Mouse (Mus musculus) forebrain, embryonic 15.5 days (tissue): ENCODE results near the gene Map3k11. TPM values are rescaled to one million over a fixed set of nuclear protein-coding genes. Genes with fewer than 3 reads are reported as not detected.
"Not testable (repeated sequence)": the region's sequence is repeated elsewhere in the genome, so short reads cannot be mapped to it uniquely, and the experiment has no call there.

Experiments
- ATAC-seq: fragments of 200-750 bp; cut with Nextera tagmentation; replicated peaks from 2 replicates; pipeline ENCODE4 v1.8.0; 2017; ENCODE audit warnings: mild to moderate bottlenecking, moderate TSS enrichment, moderate library complexity
- H3K27ac ChIP-seq: fragments of 300-500 bp; sonication (generic); replicated peaks from 2 replicates; pipeline ENCODE4 v1.5.1; 2015; ENCODE audit warnings: mild to moderate bottlenecking, inconsistent platforms
- H3K27me3 ChIP-seq: fragments of 300-500 bp; sonication (generic); 2 replicates; pipeline ENCODE4 v1.6.1; 2015; ENCODE audit warnings: inconsistent platforms
- H3K36me3 ChIP-seq: fragments of 300-500 bp; sonication (generic); 2 replicates; pipeline ENCODE4 v1.6.1; 2015; ENCODE audit warnings: mild to moderate bottlenecking, inconsistent platforms
- H3K4me1 ChIP-seq: fragments of 300-500 bp; sonication (generic); 2 replicates; pipeline ENCODE4 v1.6.1; 2015; ENCODE audit warnings: inconsistent platforms
- H3K4me2 ChIP-seq: fragments of 300-500 bp; sonication (generic); replicated peaks from 2 replicates; pipeline ENCODE4 v1.6.1; 2015; ENCODE audit warnings: mild to moderate bottlenecking, inconsistent platforms
- H3K4me3 ChIP-seq: fragments of 300-500 bp; sonication (generic); 2 replicates; pipeline ENCODE4 v1.5.1; 2015; ENCODE audit warnings: mild to moderate bottlenecking, inconsistent platforms
- H3K9ac ChIP-seq: fragments of 300-500 bp; sonication (generic); replicated peaks from 2 replicates; pipeline ENCODE4 v1.6.1; 2015; ENCODE audit warnings: mild to moderate bottlenecking, inconsistent platforms
- H3K9me3 ChIP-seq: fragments of 300-500 bp; sonication (generic); 2 replicates; pipeline ENCODE4 v1.6.1; 2016; ENCODE audit warnings: inconsistent platforms
- WGBS: fragments of 180-500 bp; shearing (Covaris S2); methylation state at CpG from one replicate; pipeline ENCODE4 v1.1.7; 2015; ENCODE audit warnings: mixed read lengths; 5-methylcytosine and 5-hydroxymethylcytosine counted together
- polyA plus RNA-seq: library from polyadenylated mRNA; unstranded; fragments of >200 nt; fragmentation: Nextera tagmentation; extraction: Ambion mirVana; gene quantifications from 2 replicates; pipeline ENCODE4 v1.2.1, GENCODE M21; 2015

Map3k11 gene
- polyA plus RNA-seq, 1 experiment from 2014 or later, result 12.2 TPM

GRCm38 (mm10) chr19:5684985-5685384, 3.6 kb upstream of the Map3k11 start:
- no peak overlapping the region for H3K27ac ChIP-seq
- H3K4me3 ChIP-seq, result no peak overlapping the region
- no peaks in the 10 kb centered on the region for H3K27me3 ChIP-seq
- H3K9ac ChIP-seq, result no peak overlapping the region
- peaks cover 58% of the 10 kb centered on the region for H3K36me3 ChIP-seq
- 94% methylated on average over 13 of the region's 13 CpGs for WGBS
- no peak for ATAC-seq
- no peaks in the 10 kb centered on the region for H3K9me3 ChIP-seq
- H3K4me2 ChIP-seq, result no peak overlapping the region
- peaks cover 19% of the 10 kb centered on the region for H3K4me1 ChIP-seq

GRCm38 (mm10) chr19:5685431-5685830, 3.1 kb upstream of the Map3k11 start:
- WGBS, result 97% methylated on average over 19 of the region's 19 CpGs
- Histone ChIP-seq H3K4me1 (peaks cover 24% of the 10 kb centered on the region), H3K36me3 (peaks cover 56% of the 10 kb centered on the region), H3K4me3 (no peak overlapping the region), H3K9ac (no peak overlapping the region), H3K27me3 (no peaks in the 10 kb centered on the region), H3K4me2 (no peak overlapping the region), H3K27ac (no peak overlapping the region), H3K9me3 (no peaks in the 10 kb centered on the region)
- ATAC-seq, result no peak

GRCm38 (mm10) chr19:5685861-5686260, 2.7 kb upstream of the Map3k11 start:
- Histone ChIP-seq H3K36me3 (peaks cover 52% of the 10 kb centered on the region), H3K9ac (no peak overlapping the region), H3K27me3 (no peaks in the 10 kb centered on the region), H3K27ac (no peak overlapping the region), H3K4me1 (peaks cover 28% of the 10 kb centered on the region), H3K9me3 (no peaks in the 10 kb centered on the region), H3K4me2 (no peak overlapping the region), H3K4me3 (no peak overlapping the region)
- 93% methylated on average over 11 of the region's 11 CpGs for WGBS
- ATAC-seq, result no peak

- ATAC-seq, result no peak
- Histone ChIP-seq H3K4me1 (peaks cover 34% of the 10 kb centered on the region), H3K9ac (no peak overlapping the region), H3K27me3 (no peaks in the 10 kb centered on the region), H3K4me3 (no peak overlapping the region), H3K27ac (no peak overlapping the region), H3K36me3 (peaks cover 46% of the 10 kb centered on the region), H3K9me3 (no peaks in the 10 kb centered on the region), H3K4me2 (no peak overlapping the region)
- 93% methylated on average over 13 of the region's 13 CpGs for WGBS
Observed at GRCm38 (mm10) chr19:5686437-5686836, 2.1 kb upstream of the Map3k11 start.

- not testable (repeated sequence) for H3K27me3 ChIP-seq, H3K27ac ChIP-seq, ATAC-seq, H3K9ac ChIP-seq, H3K9me3 ChIP-seq
- Histone ChIP-seq H3K36me3 (peaks cover 44% of the 10 kb centered on the region), H3K4me3 (peak overlapping the region; percentile 62), H3K4me1 (peaks cover 39% of the 10 kb centered on the region), H3K4me2 (peak overlapping the region; percentile 100)
- 92% methylated on average over 12 of the region's 12 CpGs for WGBS
Observed at GRCm38 (mm10) chr19:5686954-5687353, 1.6 kb upstream of the Map3k11 start.

GRCm38 (mm10) chr19:5687738-5688137, 804 bp upstream of the Map3k11 start:
- peak overlapping the region; percentile 87 for H3K27ac ChIP-seq
- H3K4me1 ChIP-seq, result peaks cover 43% of the 10 kb centered on the region
- peaks cover 38% of the 10 kb centered on the region for H3K36me3 ChIP-seq
- H3K9ac ChIP-seq, result peak overlapping the region; percentile 62
- 22% methylated on average over 9 of the region's 9 CpGs for WGBS
- peak overlapping the region; percentile 100 for H3K4me2 ChIP-seq
- H3K4me3 ChIP-seq, result peak overlapping the region; percentile 62
- no peak for ATAC-seq
- no peaks in the 10 kb centered on the region for H3K27me3 ChIP-seq
- H3K9me3 ChIP-seq, result no peaks in the 10 kb centered on the region

- H3K36me3 ChIP-seq, result peaks cover 24% of the 10 kb centered on the region
- peak overlapping the region; percentile 62 for H3K4me3 ChIP-seq
- H3K27ac ChIP-seq, result peak overlapping the region; percentile 87
- no peaks in the 10 kb centered on the region for H3K9me3 ChIP-seq
- H3K9ac ChIP-seq, result peak overlapping the region; percentile 70
- no peaks in the 10 kb centered on the region for H3K27me3 ChIP-seq
- WGBS, result 1% methylated on average over 7 of the region's 7 CpGs
- ATAC-seq, result no peak
- H3K4me2 ChIP-seq, result peak overlapping the region; percentile 100
- H3K4me1 ChIP-seq, result peaks cover 43% of the 10 kb centered on the region
Observed at GRCm38 (mm10) chr19:5689088-5689428, 516 bp downstream of the Map3k11 start.

- no peaks in the 10 kb centered on the region for H3K9me3 ChIP-seq
- H3K9ac ChIP-seq, result peak overlapping the region; percentile 70
- WGBS, result 13% methylated on average over 41 of the region's 42 CpGs
- peak overlapping the region; percentile 62 for H3K4me3 ChIP-seq
- no peak for ATAC-seq
- H3K4me1 ChIP-seq, result peaks cover 43% of the 10 kb centered on the region
- H3K4me2 ChIP-seq, result peak overlapping the region; percentile 100
- peak overlapping the region; percentile 87 for H3K27ac ChIP-seq
- H3K27me3 ChIP-seq, result no peaks in the 10 kb centered on the region
- H3K36me3 ChIP-seq, result peaks cover 17% of the 10 kb centered on the region
Observed at GRCm38 (mm10) chr19:5689565-5690342, 1.2 kb downstream of the Map3k11 start.

- Histone ChIP-seq H3K4me1 (peaks cover 44% of the 10 kb centered on the region), H3K27me3 (no peaks in the 10 kb centered on the region), H3K4me3 (peak overlapping the region; percentile 62), H3K4me2 (peak overlapping the region; percentile 100), H3K9me3 (no peaks in the 10 kb centered on the region), H3K36me3 (peaks cover 12% of the 10 kb centered on the region), H3K9ac (peak overlapping the region; percentile 70), H3K27ac (peak overlapping the region; percentile 87; the same call in 1 of the 2 replicates)
- ATAC-seq, result no peak
- WGBS, result 72% methylated on average over 15 of the region's 15 CpGs
Observed at GRCm38 (mm10) chr19:5690343-5690735, 1.8 kb downstream of the Map3k11 start.

- H3K36me3 ChIP-seq, result 0 out of 2 replicates have a peak, but pooled peaks cover 3% of the 10 kb centered on the region
- ATAC-seq, result no peak
- no peaks in the 10 kb centered on the region for H3K9me3 ChIP-seq
- H3K27ac ChIP-seq, result no peak overlapping the region
- peak overlapping the region; percentile 31; the same call in 1 of the 2 replicates for H3K9ac ChIP-seq
- H3K4me2 ChIP-seq, result peak overlapping the region; percentile 100; the same call in 1 of the 2 replicates
- WGBS, result 87% methylated on average over 5 of the region's 5 CpGs
- 0 out of 2 replicates have a peak overlapping the region, but pooled peaks have one; percentile 2 for H3K4me3 ChIP-seq
- peaks cover 55% of the 10 kb centered on the region for H3K4me1 ChIP-seq
- no peaks in the 10 kb centered on the region for H3K27me3 ChIP-seq
Observed at GRCm38 (mm10) chr19:5691601-5692000, 3.1 kb downstream of the Map3k11 start.

GRCm38 (mm10) chr19:5692086-5692912, 3.8 kb downstream of the Map3k11 start:
- Histone ChIP-seq H3K36me3 (peaks cover 6% of the 10 kb centered on the region; the same call in 1 of the 2 replicates), H3K9ac (peak overlapping the region; percentile 31; the same call in 1 of the 2 replicates), H3K4me2 (no peak overlapping the region), H3K27ac (0 out of 2 replicates have a peak overlapping the region, but pooled peaks have one; percentile 21), H3K9me3 (no peaks in the 10 kb centered on the region), H3K4me3 (no peak overlapping the region), H3K27me3 (no peaks in the 10 kb centered on the region), H3K4me1 (peaks cover 52% of the 10 kb centered on the region)
- ATAC-seq, result no peak
- WGBS, result 68% methylated on average over 10 of the region's 10 CpGs

- ATAC-seq, result no peak
- Histone ChIP-seq H3K9me3 (no peaks in the 10 kb centered on the region), H3K9ac (no peak overlapping the region), H3K27me3 (no peaks in the 10 kb centered on the region), H3K36me3 (peaks cover 13% of the 10 kb centered on the region), H3K4me3 (no peak overlapping the region), H3K4me1 (peaks cover 46% of the 10 kb centered on the region), H3K27ac (peak overlapping the region; percentile 21; the same call in 1 of the 2 replicates), H3K4me2 (no peak overlapping the region)
- 84% methylated on average over 10 of the region's 10 CpGs for WGBS
Observed at GRCm38 (mm10) chr19:5692913-5693396, 4.4 kb downstream of the Map3k11 start.
